Mouse (Mus musculus): ENCODE results near the gene Tfb2m. TPM values are rescaled to one million over a fixed set of nuclear protein-coding genes. Genes with fewer than 3 reads are reported as not detected.

Gene Tfb2m
- polyA plus RNA-seq (2014; fragmentation: Illumina TruSeq; extraction: RNeasy Lipid Tissue Mini Kit (QIAGEN cat#74804); ENCODE audit: low read depth, low replicate concordance), result 67.9 TPM

DNA sequence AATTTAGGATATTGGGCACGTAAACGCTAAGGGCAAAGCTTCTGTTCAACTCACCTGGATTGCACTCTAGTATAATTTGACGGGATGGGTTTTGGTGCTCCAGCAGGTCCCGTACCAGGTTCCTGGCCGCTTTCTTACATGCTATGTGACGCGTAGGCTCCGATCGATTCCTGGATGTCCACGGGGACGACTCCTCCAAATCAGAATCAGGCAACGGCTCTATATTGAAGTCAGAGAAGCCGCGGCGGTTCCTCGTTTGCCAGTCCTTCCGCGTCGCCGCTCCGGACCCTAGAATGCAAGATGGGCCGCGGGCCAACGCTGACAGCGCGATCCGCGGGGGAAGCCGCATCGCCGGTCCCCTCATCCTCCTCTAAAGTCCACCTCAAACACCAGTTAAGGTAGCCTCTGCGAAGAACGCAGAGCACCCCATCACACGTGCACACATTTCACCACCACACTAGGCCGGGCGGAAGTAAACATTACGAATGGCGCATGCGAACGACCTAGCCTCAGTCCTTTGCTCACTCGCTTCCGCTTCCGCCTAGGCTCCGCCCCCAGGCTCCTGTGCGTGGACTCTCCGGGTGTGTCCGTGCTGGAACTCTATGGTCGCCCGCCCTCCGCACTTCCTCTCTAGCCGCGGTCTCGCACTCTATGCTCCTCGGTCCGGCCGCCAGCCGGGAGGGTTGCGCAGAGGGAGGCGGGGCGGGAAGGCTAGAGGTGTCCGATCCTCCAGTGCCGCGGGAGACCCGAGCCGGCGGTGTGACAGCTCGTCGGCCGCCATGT is at the start of gene Tfb2m, which contains the start of gene Cnst:
Tfb2m (minus strand) TSS at position 500 of the 783 bp plus-strand sequence.
Cnst (plus strand) TSS at position 603 of the 783 bp plus-strand sequence.

GRCm38 (mm10) chr1:179517713-179518465 is 28.2 kb downstream of the Tfb2m start, which contains the start of gene Smyd3:
TSS of gene Smyd3 (minus strand) at chr1:179518041.

Other genes starting within 250 kb of the Tfb2m start
- gene Smyd3, start 28.2 kb downstream of the Tfb2m start, polyA plus RNA-seq (2014; fragmentation: Illumina TruSeq; extraction: RNeasy Lipid Tissue Mini Kit (QIAGEN cat#74804); ENCODE audit: low read depth, low replicate concordance), result 4.6 TPM
- 38.3 TPM for gene Cnst, start 103 bp upstream of the Tfb2m start, polyA plus RNA-seq (2014; fragmentation: Illumina TruSeq; extraction: RNeasy Lipid Tissue Mini Kit (QIAGEN cat#74804); ENCODE audit: low read depth, low replicate concordance)
- 56.8 TPM for gene Sccpdh, start 121.9 kb upstream of the Tfb2m start, polyA plus RNA-seq (2014; fragmentation: Illumina TruSeq; extraction: RNeasy Lipid Tissue Mini Kit (QIAGEN cat#74804); ENCODE audit: low read depth, low replicate concordance)
- 0.94 TPM for gene Kif28, start 199.0 kb upstream of the Tfb2m start, polyA plus RNA-seq (2014; fragmentation: Illumina TruSeq; extraction: RNeasy Lipid Tissue Mini Kit (QIAGEN cat#74804); ENCODE audit: low read depth, low replicate concordance)